Mouse (Mus musculus) left cerebral cortex, postnatal 14 days (tissue): Measurements from ENCODE around the gene Acad11. TPM values are rescaled to one million over a fixed set of nuclear protein-coding genes. Genes with fewer than 3 reads are reported as not detected.
A peak's percentile ranks its signal among the peaks of the same experiment; 100 is the strongest.

Experiments used
- DNase-seq, 2 experiments: peaks; one replicate each; pipeline ENCODE4 v3.0.0; 2021 to 2022; ENCODE audit warnings: low spot score in 2 of 2, mixed read lengths in 1 of 2
- intact Hi-C: fragments of 180-260 bp; cut with DNase I; formaldehyde crosslinking; loops from one replicate; pipeline ENCODE4 v1.15.1; 2025
- total RNA-seq, 2 experiments: library from RNA; stranded (reverse); gene quantifications; 2 replicates each; pipeline ENCODE4 v1.2.3; 2021

Acad11 gene
- total RNA-seq, 2 experiments from 2014 or later, result 21.2 to 22.9 TPM

- intact Hi-C loops, result no loop called here
- peak in 1 of 2 experiments; percentile 13 for DNase-seq
Measured at GRCm38 (mm10) chr9:104075808-104076207, 12.6 kb downstream of the Acad11 start.

GRCm38 (mm10) chr9:104078780-104079179, 15.6 kb downstream of the Acad11 start:
- no peak for DNase-seq
- intact Hi-C loops, result no loop called here

GRCm38 (mm10) chr9:104079379-104079778, 16.2 kb downstream of the Acad11 start:
- intact Hi-C loops, result no loop called here
- peak; percentile 33 to 35 for DNase-seq

GRCm38 (mm10) chr9:104080038-104080437, 16.9 kb downstream of the Acad11 start:
- no peak for DNase-seq
- intact Hi-C loops, result no loop called here

- DNase-seq, result no peak
- intact Hi-C loops, result loop anchor here (5.0 kb wide), 1 partner anchor 106 kb away; no protein-coding TSS in a partner anchor
Measured at GRCm38 (mm10) chr9:104085730-104086429, 22.7 kb downstream of the Acad11 start.

- peak in 1 of 2 experiments; percentile 7 for DNase-seq
- intact Hi-C loops, result loop anchor here (5.0 kb wide), 1 partner anchor 104 kb away; no protein-coding TSS in a partner anchor
Measured at GRCm38 (mm10) chr9:104088555-104088954, 25.4 kb downstream of the Acad11 start.

GRCm38 (mm10) chr9:104092945-104093344, 29.8 kb downstream of the Acad11 start:
- intact Hi-C loops, result no loop called here
- DNase-seq, result no peak

GRCm38 (mm10) chr9:104098256-104098655, 35.1 kb downstream of the Acad11 start:
- DNase-seq, result no peak
- intact Hi-C loops, result no loop called here

- intact Hi-C loops, result no loop called here
- no peak for DNase-seq
Measured at GRCm38 (mm10) chr9:104099060-104099459, 35.9 kb downstream of the Acad11 start.

GRCm38 (mm10) chr9:104100822-104101221, 37.6 kb downstream of the Acad11 start:
- no peak for DNase-seq
- intact Hi-C loops, result no loop called here

GRCm38 (mm10) chr9:104101458-104101857, 38.3 kb downstream of the Acad11 start:
- intact Hi-C loops, result no loop called here
- DNase-seq, result no peak

- intact Hi-C loops, result no loop called here
- DNase-seq, result no peak
Measured at GRCm38 (mm10) chr9:104102301-104102700, 39.1 kb downstream of the Acad11 start.

- no peak for DNase-seq
- intact Hi-C loops, result no loop called here
Measured at GRCm38 (mm10) chr9:104102901-104103300, 39.7 kb downstream of the Acad11 start.

GRCm38 (mm10) chr9:104104986-104105385, 41.8 kb downstream of the Acad11 start:
- intact Hi-C loops, result no loop called here
- DNase-seq, result no peak

GRCm38 (mm10) chr9:104106930-104107329, 43.8 kb downstream of the Acad11 start:
- DNase-seq, result no peak
- intact Hi-C loops, result no loop called here

- intact Hi-C loops, result no loop called here
- DNase-seq, result no peak
Measured at GRCm38 (mm10) chr9:104107482-104107881, 44.3 kb downstream of the Acad11 start.

GRCm38 (mm10) chr9:104108571-104109143, 45.5 kb downstream of the Acad11 start:
- no peak for DNase-seq
- intact Hi-C loops, result no loop called here

- intact Hi-C loops, result no loop called here
Measured at GRCm38 (mm10) chr9:104109151-104109550, 46.0 kb downstream of the Acad11 start.

GRCm38 (mm10) chr9:104123101-104123500, 59.9 kb downstream of the Acad11 start:
- intact Hi-C loops, result no loop called here
- DNase-seq, result no peak

More at GRCm38 (mm10) chr9:104109151-104109550, 46.0 kb downstream of the Acad11 start:
- no peak for DNase-seq

GRCm38 (mm10) chr9:104123622-104124021, 60.4 kb downstream of the Acad11 start:
- intact Hi-C loops, result no loop called here
- DNase-seq, result no peak

GRCm38 (mm10) chr9:104126833-104127232, 63.7 kb downstream of the Acad11 start, which contains the start of gene Ackr4:
TSS of gene Ackr4 (minus strand) at chr9:104126933.
- DNase-seq, result no peak
- intact Hi-C loops, result no loop called here
